Mouse (Mus musculus) frontal cortex, postnatal 10 days (tissue): ENCODE measurements around the gene Id2.

Experiments used
- DNase-seq, 2 experiments: peaks; one replicate each; pipeline ENCODE4 v3.0.0; 2022; ENCODE audit warnings: low spot score in 2 of 2, mixed read lengths in 1 of 2

The Id2 gene

GRCm38 (mm10) chr12:25108865-25109264, 11.9 kb upstream of the Id2 start:
- DNase-seq = no peak

GRCm38 (mm10) chr12:25104541-25104940, 7.6 kb upstream of the Id2 start:
- no peak for DNase-seq

- no peak for DNase-seq
These were observed 7.0 kb upstream of the Id2 start for GRCm38 (mm10) chr12:25103911-25104310.

- DNase-seq = no peak
These were observed 4.4 kb upstream of the Id2 start for GRCm38 (mm10) chr12:25101389-25101788.

- peak; percentile 64 to 67 for DNase-seq
These were observed 3.7 kb upstream of the Id2 start for GRCm38 (mm10) chr12:25100411-25101217.

GRCm38 (mm10) chr12:25099563-25100408, 2.8 kb upstream of the Id2 start:
- no peak for DNase-seq

GRCm38 (mm10) chr12:25099313-25099562, 2.3 kb upstream of the Id2 start:
- DNase-seq = peak; percentile 48 to 55

- peak; percentile 85 to 90 for DNase-seq
These were observed 1.8 kb upstream of the Id2 start for GRCm38 (mm10) chr12:25098561-25099312.

GRCm38 (mm10) chr12:25098161-25098550, 1.2 kb upstream of the Id2 start:
- DNase-seq = no peak

- DNase-seq = peak in 1 of 2 experiments; percentile 41
These were observed 545 bp upstream of the Id2 start for GRCm38 (mm10) chr12:25097210-25098160.

GRCm38 (mm10) chr12:25096640-25097051, 294 bp downstream of the Id2 start:
- DNase-seq = no peak

GRCm38 (mm10) chr12:25095974-25096639, 833 bp downstream of the Id2 start:
- peak; percentile 97 for DNase-seq

GRCm38 (mm10) chr12:25095538-25095937, 1.4 kb downstream of the Id2 start:
- DNase-seq = no peak

- no peak for DNase-seq
These were observed 2.1 kb downstream of the Id2 start for GRCm38 (mm10) chr12:25094621-25095521.

GRCm38 (mm10) chr12:25093241-25093774, 3.6 kb downstream of the Id2 start:
- DNase-seq = no peak

GRCm38 (mm10) chr12:25092751-25093211, 4.2 kb downstream of the Id2 start:
- peak; percentile 53 to 55 for DNase-seq

GRCm38 (mm10) chr12:25092027-25092704, 4.8 kb downstream of the Id2 start:
- DNase-seq = peak; percentile 66 to 87

GRCm38 (mm10) chr12:25089433-25089832, 7.5 kb downstream of the Id2 start:
- no peak for DNase-seq

- DNase-seq = no peak
These were observed 10.0 kb downstream of the Id2 start for GRCm38 (mm10) chr12:25086966-25087365.
